Mouse (Mus musculus) embryonic fibroblast, embryonic 13.5 days (primary cell): ENCODE results near the gene C130026I21Rik.
"Not testable (repeated sequence)": the region's sequence is repeated elsewhere in the genome, so short reads cannot be mapped to it uniquely, and the experiment has no call there.

Experiments used
- CTCF ChIP-seq: IDR thresholded peaks from 2 replicates; pipeline ENCODE4 v1.5.1; 2011; ENCODE audit warnings: mild to moderate bottlenecking, control low read depth, low read length, moderate library complexity, borderline replicate concordance; ENCODE audit not compliant: insufficient read depth
- POLR2A ChIP-seq: IDR thresholded peaks from 2 replicates; pipeline ENCODE4 v1.6.1; 2011; ENCODE audit warnings: low read depth, mild to moderate bottlenecking, control low read depth, low read length, moderate library complexity

GRCm38 (mm10) chr1:85248985-85249384 lies 21.4 kb downstream of the C130026I21Rik start:
- TF ChIP-seq POLR2A, CTCF: not testable (repeated sequence)
